Mouse (Mus musculus): ENCODE data around the gene Dennd4b. TPM values are rescaled to one million over a fixed set of nuclear protein-coding genes. Genes with fewer than 3 reads are reported as not detected.
A peak's percentile ranks its signal among the peaks of the same experiment; 100 is the strongest.

Gene Dennd4b
- polyA plus RNA-seq, 1 experiment from 2014 or later = 8.1 TPM

DNA sequence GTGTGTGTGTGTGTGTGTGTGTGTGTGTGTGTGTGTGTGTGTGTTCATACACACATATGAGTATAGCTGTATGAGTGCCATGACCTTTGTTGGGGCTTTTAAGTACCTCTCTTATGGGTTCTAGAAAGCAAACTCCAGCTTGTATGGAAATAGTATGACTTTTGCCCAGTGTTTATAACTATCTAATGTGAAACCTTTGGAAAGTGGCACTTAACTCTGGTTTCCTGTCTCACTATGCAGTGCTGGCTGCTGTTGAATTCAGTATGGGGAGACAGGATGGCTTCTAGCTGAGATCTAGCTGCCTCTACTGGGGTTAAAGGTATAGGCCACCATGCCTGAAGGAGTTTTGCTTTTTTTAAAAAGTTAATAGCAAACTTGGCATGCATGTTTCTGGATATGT, 44.6 kb downstream of the Dennd4b start:
- no peak for ATAC-seq

DNA sequence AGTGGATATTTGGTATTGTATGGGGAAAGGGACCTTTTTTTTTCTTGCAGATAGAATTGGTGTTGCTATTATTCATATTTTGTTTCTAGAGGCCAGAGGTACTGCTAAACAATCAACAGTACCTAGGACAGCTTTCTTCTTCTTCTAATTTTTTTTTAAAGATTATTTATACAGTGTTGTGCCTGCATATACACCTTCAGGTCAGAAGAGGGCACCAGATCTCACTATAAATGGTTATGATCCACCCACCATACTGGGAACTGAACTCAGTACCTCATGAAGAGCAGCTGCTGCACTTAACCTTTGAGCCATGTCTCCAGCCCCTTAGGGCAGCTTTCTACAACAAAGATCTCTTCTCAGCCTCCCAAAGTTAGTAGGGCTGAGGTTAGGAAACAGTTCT, 48.4 kb downstream of the Dennd4b start:
- Histone ChIP-seq H3K4me2 (ENCODE audit: low read length) (no peak overlapping the region), H3K9ac (ENCODE audit: low read depth, low read length) (no peak overlapping the region), H3K36me3 (ENCODE audit: control insufficient read depth, insufficient read depth, low read length) (no peaks in the 10 kb centered on the region), H3K27me3 (replicated peaks; ENCODE audit: control insufficient read depth, insufficient read depth, low read length) (no peaks in the 10 kb centered on the region), H3K4me3 (ENCODE audit: low read length) (no peak overlapping the region), H3K4me1 (ENCODE audit: control insufficient read depth, insufficient read depth, low read depth, low read length) (no peaks in the 10 kb centered on the region), H3K27ac (ENCODE audit: low read depth, low read length) (no peak overlapping the region), H3K9me3 (ENCODE audit: control insufficient read depth, low read length) (no peaks in the 10 kb centered on the region)
- ATAC-seq = no peak

More for the DNA sequence above, 44.6 kb downstream of the Dennd4b start:
- no peaks in the 10 kb centered on the region for H3K27me3 ChIP-seq (replicated peaks; ENCODE audit: control insufficient read depth, insufficient read depth, low read length)
- no peak overlapping the region for H3K4me3 ChIP-seq (ENCODE audit: low read length)
- H3K9ac ChIP-seq (ENCODE audit: low read depth, low read length) = no peak overlapping the region
- no peaks in the 10 kb centered on the region for H3K36me3 ChIP-seq (ENCODE audit: control insufficient read depth, insufficient read depth, low read length)
- no peak overlapping the region for H3K27ac ChIP-seq (ENCODE audit: low read depth, low read length)
- no peaks in the 10 kb centered on the region for H3K9me3 ChIP-seq (ENCODE audit: control insufficient read depth, low read length)
- H3K4me1 ChIP-seq (ENCODE audit: control insufficient read depth, insufficient read depth, low read depth, low read length) = no peaks in the 10 kb centered on the region; the same call in 1 of the 2 replicates
- H3K4me2 ChIP-seq (ENCODE audit: low read length) = no peak overlapping the region

DNA sequence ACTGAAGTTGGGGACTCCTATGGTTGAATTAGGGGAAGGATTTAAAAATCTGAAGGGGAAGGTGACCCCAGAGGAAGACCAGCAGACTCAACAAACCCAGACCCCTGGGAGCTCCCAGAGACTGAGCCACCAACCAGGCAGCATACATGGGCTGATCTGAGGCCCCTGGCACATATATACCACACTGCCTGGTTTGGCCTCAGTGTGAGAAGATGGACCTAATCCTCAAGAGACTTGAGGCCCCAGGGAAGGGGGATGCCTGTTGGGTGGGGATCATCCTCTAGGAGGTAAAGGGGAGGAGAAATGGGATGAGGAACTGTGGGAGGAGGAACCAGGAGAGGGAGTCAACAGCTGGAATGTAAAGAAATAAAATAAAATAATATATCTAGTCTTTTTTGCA, 49.3 kb downstream of the Dennd4b start:
- no peaks in the 10 kb centered on the region for H3K9me3 ChIP-seq (ENCODE audit: control insufficient read depth, low read length)
- no peak overlapping the region for H3K27ac ChIP-seq (ENCODE audit: low read depth, low read length)
- H3K4me2 ChIP-seq (ENCODE audit: low read length) = no peak overlapping the region
- H3K4me3 ChIP-seq (ENCODE audit: low read length) = no peak overlapping the region
- no peaks in the 10 kb centered on the region for H3K4me1 ChIP-seq (ENCODE audit: control insufficient read depth, insufficient read depth, low read depth, low read length)
- ATAC-seq = no peak
- no peaks in the 10 kb centered on the region for H3K27me3 ChIP-seq (replicated peaks; ENCODE audit: control insufficient read depth, insufficient read depth, low read length)
- no peak overlapping the region for H3K9ac ChIP-seq (ENCODE audit: low read depth, low read length)
- H3K36me3 ChIP-seq (ENCODE audit: control insufficient read depth, insufficient read depth, low read length) = no peaks in the 10 kb centered on the region

DNA sequence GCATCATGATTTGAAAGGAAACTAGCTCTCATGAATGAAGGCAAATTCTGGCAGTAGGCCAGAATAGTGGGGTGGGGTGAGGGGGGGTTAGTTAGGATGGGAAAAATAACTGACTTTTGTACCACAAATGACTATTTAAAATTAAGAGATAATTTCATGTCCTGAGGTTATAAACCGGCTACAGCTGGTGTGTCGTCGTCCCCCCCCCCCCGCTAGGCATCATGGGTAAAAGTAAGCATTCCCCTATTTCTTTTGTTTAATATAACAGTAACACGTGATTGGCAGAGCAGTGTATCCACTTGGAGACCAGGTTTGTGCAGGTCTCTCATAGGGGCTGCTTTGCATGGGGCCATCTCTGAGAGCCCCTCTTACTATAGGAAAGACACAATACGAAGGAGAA, 57.3 kb downstream of the Dennd4b start:
- Histone ChIP-seq H3K4me1 (ENCODE audit: control insufficient read depth, insufficient read depth, low read depth, low read length) (peaks cover 12% of the 10 kb centered on the region), H3K9me3 (ENCODE audit: control insufficient read depth, low read length) (no peaks in the 10 kb centered on the region), H3K36me3 (ENCODE audit: control insufficient read depth, insufficient read depth, low read length) (no peaks in the 10 kb centered on the region), H3K4me3 (ENCODE audit: low read length) (peak overlapping the region; percentile 23), H3K4me2 (ENCODE audit: low read length) (peak overlapping the region; percentile 54), H3K27ac (ENCODE audit: low read depth, low read length) (peak overlapping the region; percentile 84), H3K27me3 (replicated peaks; ENCODE audit: control insufficient read depth, insufficient read depth, low read length) (no peaks in the 10 kb centered on the region), H3K9ac (ENCODE audit: low read depth, low read length) (peak overlapping the region; percentile 42)
- 30% methylated on average over 6 of the region's 6 CpGs for WGBS
- ATAC-seq = peak; percentile 57

DNA sequence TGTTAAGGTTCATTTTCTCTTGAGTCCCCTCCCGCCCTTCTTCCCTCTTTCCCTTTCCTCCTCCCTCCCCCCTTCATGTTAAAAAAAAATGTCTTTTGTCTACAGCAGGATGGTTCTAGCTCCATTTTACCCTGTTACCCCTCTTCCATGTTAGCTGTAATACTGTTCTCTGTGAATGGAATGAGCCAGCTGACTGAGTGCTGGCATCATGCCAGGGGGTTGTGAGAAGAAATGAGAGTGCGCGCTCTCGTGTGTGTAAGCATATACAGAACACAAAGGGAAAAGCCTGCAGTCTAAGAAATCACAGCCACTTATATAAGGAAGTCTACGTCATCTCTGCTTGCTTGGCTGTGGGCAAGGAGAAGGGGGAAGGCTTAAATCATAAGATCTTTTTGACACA, 58.1 kb downstream of the Dennd4b start:
- ATAC-seq = peak; percentile 91
- H3K9me3 ChIP-seq (ENCODE audit: control insufficient read depth, low read length) = no peaks in the 10 kb centered on the region
- WGBS = 11% methylated on average over 5 of the region's 5 CpGs
- peaks cover 12% of the 10 kb centered on the region for H3K4me1 ChIP-seq (ENCODE audit: control insufficient read depth, insufficient read depth, low read depth, low read length)
- H3K4me2 ChIP-seq (ENCODE audit: low read length) = peak overlapping the region; percentile 54
- H3K27me3 ChIP-seq (replicated peaks; ENCODE audit: control insufficient read depth, insufficient read depth, low read length) = no peaks in the 10 kb centered on the region
- H3K27ac ChIP-seq (ENCODE audit: low read depth, low read length) = peak overlapping the region; percentile 84
- no peaks in the 10 kb centered on the region for H3K36me3 ChIP-seq (ENCODE audit: control insufficient read depth, insufficient read depth, low read length)
- no peak overlapping the region for H3K4me3 ChIP-seq (ENCODE audit: low read length)
- H3K9ac ChIP-seq (ENCODE audit: low read depth, low read length) = no peak overlapping the region

Small RNAs within 50 kb of the gene (microRNA-seq; reads per million reads assigned to microRNA genes)
- not detected for gene Mir7012

Other genes starting within 250 kb of the Dennd4b start
- 207 TPM in 2 replicates for gene 4933434E20Rik, start 213.5 kb upstream of the Dennd4b start, polyA plus RNA-seq (2015; fragmentation: Nextera tagmentation; extraction: Ambion mirVana)
- gene Ubap2l, start 212.6 kb upstream of the Dennd4b start, polyA plus RNA-seq (2015; fragmentation: Nextera tagmentation; extraction: Ambion mirVana) = 105 and 122 TPM in 2 replicates
- gene Tpm3, start 192.5 kb upstream of the Dennd4b start, polyA plus RNA-seq (2015; fragmentation: Nextera tagmentation; extraction: Ambion mirVana) = 343 and 357 TPM in 2 replicates
- gene Nup210l, start 161.1 kb upstream of the Dennd4b start, polyA plus RNA-seq (2015; fragmentation: Nextera tagmentation; extraction: Ambion mirVana) = 0.26 and 0.30 TPM in 2 replicates
- 626 and 662 TPM in 2 replicates for gene Rps27, start 51.5 kb upstream of the Dennd4b start, polyA plus RNA-seq (2015; fragmentation: Nextera tagmentation; extraction: Ambion mirVana)
- gene Rab13, start 51.5 kb upstream of the Dennd4b start, polyA plus RNA-seq (2015; fragmentation: Nextera tagmentation; extraction: Ambion mirVana) = 21.7 and 24.1 TPM in 2 replicates
- gene Jtb, start 33.6 kb upstream of the Dennd4b start, polyA plus RNA-seq (2015; fragmentation: Nextera tagmentation; extraction: Ambion mirVana) = 93.4 and 97.0 TPM in 2 replicates
- gene Creb3l4, start 21.7 kb upstream of the Dennd4b start, polyA plus RNA-seq (2015; fragmentation: Nextera tagmentation; extraction: Ambion mirVana) = 2.0 and 2.2 TPM in 2 replicates
- 40.3 and 54.2 TPM in 2 replicates for gene Slc39a1, start 17.0 kb upstream of the Dennd4b start, polyA plus RNA-seq (2015; fragmentation: Nextera tagmentation; extraction: Ambion mirVana)
- gene Crtc2, start 11.0 kb upstream of the Dennd4b start, polyA plus RNA-seq (2015; fragmentation: Nextera tagmentation; extraction: Ambion mirVana) = 19.6 and 25.3 TPM in 2 replicates
- gene Gatad2b, start 28.0 kb downstream of the Dennd4b start, polyA plus RNA-seq (2015; fragmentation: Nextera tagmentation; extraction: Ambion mirVana) = 9.3 and 12.1 TPM in 2 replicates
- gene Slc27a3, start 124.8 kb downstream of the Dennd4b start, polyA plus RNA-seq (2015; fragmentation: Nextera tagmentation; extraction: Ambion mirVana) = 30.1 and 30.8 TPM in 2 replicates
- gene Ints3, start 168.4 kb downstream of the Dennd4b start, polyA plus RNA-seq (2015; fragmentation: Nextera tagmentation; extraction: Ambion mirVana) = 27.8 and 30.3 TPM in 2 replicates
- 3.1 and 3.2 TPM in 2 replicates for gene Npr1, start 200.7 kb downstream of the Dennd4b start, polyA plus RNA-seq (2015; fragmentation: Nextera tagmentation; extraction: Ambion mirVana)
- 224 and 229 TPM in 2 replicates for gene Ilf2, start 210.9 kb downstream of the Dennd4b start, polyA plus RNA-seq (2015; fragmentation: Nextera tagmentation; extraction: Ambion mirVana)
- gene Snapin, start 225.8 kb downstream of the Dennd4b start, polyA plus RNA-seq (2015; fragmentation: Nextera tagmentation; extraction: Ambion mirVana) = 96.8 and 98.1 TPM in 2 replicates
- 161 and 164 TPM in 2 replicates for gene Chtop, start 244.3 kb downstream of the Dennd4b start, polyA plus RNA-seq (2015; fragmentation: Nextera tagmentation; extraction: Ambion mirVana)
- 26.1 and 40.5 TPM in 2 replicates for gene S100a1, start 249.2 kb downstream of the Dennd4b start, polyA plus RNA-seq (2015; fragmentation: Nextera tagmentation; extraction: Ambion mirVana)
- 13.6 and 17.2 TPM in 2 replicates for gene S100a13, start 249.2 kb downstream of the Dennd4b start, polyA plus RNA-seq (2015; fragmentation: Nextera tagmentation; extraction: Ambion mirVana)